Mouse (Mus musculus) testis, adult 2 months (tissue): ENCODE data around the gene Otub2.

Source experiments
- CTCF ChIP-seq: fragments of 200-500 bp; IDR thresholded peaks from 2 replicates; pipeline ENCODE4 v1.5.1; 2012; ENCODE audit warnings: low read depth, mild to moderate bottlenecking, inconsistent platforms, low read length, moderate library complexity; ENCODE audit not compliant: control insufficient read depth, insufficient read depth, insufficient replicate concordance
- POLR2A ChIP-seq: fragments of 200-500 bp; IDR thresholded peaks from 2 replicates; pipeline ENCODE4 v1.6.1; 2012; ENCODE audit warnings: low read depth, mild to moderate bottlenecking, inconsistent platforms, low read length, moderate library complexity; ENCODE audit not compliant: control insufficient read depth

- TF ChIP-seq POLR2A = no peak
- no peak for TF ChIP-seq CTCF
These were observed 43.5 kb upstream of the Otub2 start for GRCm38 (mm10) chr12:103344934-103345333.
